In genomic region chr16:95825723-95826122, GRCm38 (mm10) we compare ENCODE assay signal across 9 mouse cellular contexts.
DNase-seq lines count a peak whose midpoint lies in the region; ATAC-seq and TF ChIP-seq lines count a peak whose summit lies in the region.
"Had no signal": no experiment of that assay in that cellular context is flagged by ENCODE, and none has a peak within 500 bp of the region (broad histone marks: within the 10 kb centered on the region; RNA-seq: fewer than 3 reads in every experiment).

No protein-coding gene starts in this region.

- no peak for ATAC-seq in kidney, embryonic 14.5 days (ENCODE audit: low FRiP score, low TSS enrichment)
- no peak for ATAC-seq in limb, embryonic 12.5 days (ENCODE audit: insufficient number of reproducible peaks, insufficient read depth, low FRiP score, low TSS enrichment, low read depth)

- in situ Hi-C loops in ES-E14 (cut with MboI; ENCODE audit: low sequenced_read_pairs in 2 of 2, unreplicated experiment in 2 of 2), result no loop called here

- intact Hi-C loops in left cerebral cortex, postnatal 4 days (cut with DNase I), result no loop called here

- H3K9ac ChIP-seq in kidney, embryonic 14.5 days (ENCODE audit: low read depth, low read length), result no peak overlapping the region
- no peak overlapping the region for H3K9ac ChIP-seq in ES-E14 (ENCODE audit: insufficient read depth, low read depth, low read length, poor library complexity, severe bottlenecking)
- H3K9ac ChIP-seq in limb, embryonic 12.5 days (replicated peaks), result no peak overlapping the region

- no peak for DNase-seq in kidney, postnatal 25 days
- no peak for DNase-seq in ES-E14 (ENCODE audit: low read depth, low spot score)
- DNase-seq in testis, postnatal 10 days (ENCODE audit: low spot score), result no peak
- DNase-seq in left cerebral cortex, postnatal 4 days, result no peak
- DNase-seq in frontal cortex, adult 2 months (ENCODE audit: extremely low spot score in 1 of 2, low spot score in 1 of 2), result no peak
- DNase-seq: spleen, adult 18-20 months had no signal

- peaks cover 21% of the 10 kb centered on the region for H3K4me1 ChIP-seq in kidney, embryonic 14.5 days (ENCODE audit: control insufficient read depth, insufficient read depth, low read length)
- H3K4me1 ChIP-seq in ES-E14 (ENCODE audit: control insufficient read depth in 2 of 2, insufficient read depth in 2 of 2, low read length in 2 of 2, poor library complexity in 1 of 2), result no peaks in the 10 kb centered on the region
- peaks cover 25% of the 10 kb centered on the region for H3K4me1 ChIP-seq in brown adipose tissue, adult 24 weeks (ENCODE audit: control insufficient read depth, insufficient read depth, insufficient read length, low read length)
- peaks cover 40% of the 10 kb centered on the region for H3K4me1 ChIP-seq in limb, embryonic 12.5 days (replicated peaks)

- peak overlapping the region; percentile 73 for H3K27ac ChIP-seq in kidney, embryonic 14.5 days (ENCODE audit: low read depth, low read length)
- no peak overlapping the region for H3K27ac ChIP-seq in ES-E14 (ENCODE audit: insufficient read depth, low read depth, low read length, poor library complexity, severe bottlenecking)
- H3K27ac ChIP-seq in brown adipose tissue, adult 24 weeks (replicated peaks; ENCODE audit: low read depth, low read length), result peak overlapping the region; percentile 63
- peak overlapping the region; percentile 84; the same call in 1 of the 2 replicates for H3K27ac ChIP-seq in limb, embryonic 12.5 days

- 28% methylated on average over 5 of the region's 5 CpGs for WGBS in kidney, embryonic 14.5 days
- WGBS in limb, embryonic 12.5 days, result 39% methylated on average over 5 of the region's 5 CpGs

- no peaks in the 10 kb centered on the region for H3K9me3 ChIP-seq in kidney, embryonic 14.5 days (ENCODE audit: control insufficient read depth, low read length)
- no peaks in the 10 kb centered on the region for H3K9me3 ChIP-seq in ES-E14 (ENCODE audit: control insufficient read depth, insufficient read depth, low read depth, low read length)
- no peaks in the 10 kb centered on the region for H3K9me3 ChIP-seq in limb, embryonic 12.5 days

- no peaks in the 10 kb centered on the region for H3K27me3 ChIP-seq in kidney, embryonic 14.5 days (ENCODE audit: control insufficient read depth, insufficient read depth, low read length)
- no peaks in the 10 kb centered on the region for H3K27me3 ChIP-seq in limb, embryonic 12.5 days

- H3K4me2 ChIP-seq in kidney, embryonic 14.5 days (replicated peaks; ENCODE audit: low read depth, low read length), result no peak overlapping the region
- no peak overlapping the region for H3K4me2 ChIP-seq in limb, embryonic 12.5 days

- H3K36me3 ChIP-seq in kidney, embryonic 14.5 days (ENCODE audit: control insufficient read depth, insufficient read depth, low read length), result no peaks in the 10 kb centered on the region
- H3K36me3 ChIP-seq in ES-E14 (ENCODE audit: control insufficient read depth, insufficient read depth, low read length, poor library complexity, severe bottlenecking), result no peaks in the 10 kb centered on the region
- H3K36me3 ChIP-seq in limb, embryonic 12.5 days, result no peaks in the 10 kb centered on the region

- no peak overlapping the region for H3K4me3 ChIP-seq in kidney, embryonic 14.5 days (ENCODE audit: low read length)
- H3K4me3 ChIP-seq in ES-E14 (ENCODE audit: insufficient read depth in 1 of 2, low read depth in 1 of 2, low read length in 2 of 2, poor library complexity in 1 of 2, severe bottlenecking in 1 of 2), result no peak overlapping the region
- H3K4me3 ChIP-seq in brown adipose tissue, adult 24 weeks (ENCODE audit: insufficient read depth, low read depth, low read length), result no peak overlapping the region
- H3K4me3 ChIP-seq in limb, embryonic 12.5 days (replicated peaks), result no peak overlapping the region

TF ChIP-seq in ES-E14, 5 proteins besides CTCF, POLR2A, EP300 and RAD21:
- 0 out of 2 replicates have a peak, but pooled peaks have one; percentile 8 for TF ChIP-seq ZNF384 (IDR thresholded peaks at IDR 0.05; ENCODE audit: low read depth, low read length)
- no peak for TF ChIP-seq MAFK (IDR thresholded peaks at IDR 0.05; ENCODE audit: insufficient read depth, low read depth, low read length)
- no peak for TF ChIP-seq HCFC1 (IDR thresholded peaks at IDR 0.05; ENCODE audit: borderline replicate concordance, insufficient read depth, low read length)
